Mouse (Mus musculus) T-helper 17 cell (primary cell): ENCODE results near the gene Selenom.

Experiments used
- in situ Hi-C, 2 experiments: fragments of 300-600 bp; cut with MboI, MseI; formaldehyde crosslinking; loops; 1 replicate in 1 of 2; 2 replicates in 1 of 2; pipeline ENCODE4 v1.15.1; 2025; ENCODE audit warnings: high pct_unique_total_duplicates in 2 of 2

Gene Selenom

DNA sequence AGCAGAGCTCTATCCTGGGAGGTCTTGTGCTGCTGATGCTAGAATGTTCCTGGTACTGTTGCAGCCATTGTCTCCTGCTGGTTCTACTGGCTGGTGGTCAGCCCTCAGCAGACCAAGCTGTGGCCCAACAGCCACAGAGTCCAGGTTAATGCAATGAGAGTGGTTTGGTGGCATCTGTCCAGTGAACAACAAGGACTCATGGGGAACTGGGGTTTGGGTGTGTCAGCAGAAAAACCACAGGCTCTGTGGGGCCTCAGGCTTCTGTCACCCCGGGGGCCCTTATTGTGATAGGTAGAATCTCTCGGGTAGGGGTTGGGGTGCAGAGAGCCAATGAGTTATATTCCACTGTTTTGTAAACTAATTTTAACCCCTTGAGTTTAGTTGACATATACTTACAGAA is 4.2 kb upstream of the Selenom start:
- in situ Hi-C loops, result loop anchor here in 1 of 2 experiments (5.0 kb wide), 1 partner anchor 38 kb away; no protein-coding TSS in a partner anchor

DNA sequence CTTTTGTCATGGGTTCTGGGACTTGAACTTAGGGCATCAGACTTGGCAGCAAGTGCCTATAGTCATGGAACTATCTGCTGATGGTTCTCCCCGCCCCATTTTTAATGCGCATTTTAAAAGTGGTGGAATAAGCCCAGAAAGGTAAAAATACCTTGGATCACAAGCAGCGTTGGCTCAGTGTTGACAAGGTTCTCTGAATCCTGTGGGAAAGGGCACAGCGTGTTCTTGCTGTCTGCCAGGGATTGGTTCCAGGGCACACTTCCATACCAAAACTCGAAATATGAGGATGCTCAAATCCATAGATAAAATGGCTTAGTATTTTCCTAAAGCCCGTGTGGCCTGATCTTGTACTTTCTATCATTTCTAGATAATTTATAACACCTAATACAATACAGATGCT is 1.2 kb upstream of the Selenom start:
- in situ Hi-C loops, result loop anchor here in 1 of 2 experiments (5.0 kb wide), 1 partner anchor 41 kb away; no protein-coding TSS in a partner anchor

DNA sequence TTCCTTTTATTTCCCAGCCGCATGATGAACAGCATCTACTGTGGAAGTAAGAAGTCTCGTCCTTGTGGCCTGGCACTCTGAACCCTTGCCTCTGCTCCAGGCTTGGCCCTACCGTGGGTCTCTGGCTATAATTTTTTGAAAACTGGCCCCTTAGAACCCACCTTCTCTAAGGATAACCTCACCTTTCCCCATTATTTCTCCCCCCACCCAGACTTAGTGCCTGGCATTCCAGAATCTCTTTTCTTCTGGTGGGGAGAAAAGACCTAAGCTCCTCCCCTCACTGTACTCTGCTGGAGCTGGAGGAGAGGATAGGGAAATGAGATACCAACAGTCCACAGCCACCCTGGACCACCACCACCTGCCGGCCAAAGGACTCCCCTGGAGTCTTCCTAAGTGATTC is 732 bp downstream of the Selenom start:
- in situ Hi-C loops, result loop anchor here in 1 of 2 experiments (5.0 kb wide), 1 partner anchor 43 kb away; no protein-coding TSS in a partner anchor

DNA sequence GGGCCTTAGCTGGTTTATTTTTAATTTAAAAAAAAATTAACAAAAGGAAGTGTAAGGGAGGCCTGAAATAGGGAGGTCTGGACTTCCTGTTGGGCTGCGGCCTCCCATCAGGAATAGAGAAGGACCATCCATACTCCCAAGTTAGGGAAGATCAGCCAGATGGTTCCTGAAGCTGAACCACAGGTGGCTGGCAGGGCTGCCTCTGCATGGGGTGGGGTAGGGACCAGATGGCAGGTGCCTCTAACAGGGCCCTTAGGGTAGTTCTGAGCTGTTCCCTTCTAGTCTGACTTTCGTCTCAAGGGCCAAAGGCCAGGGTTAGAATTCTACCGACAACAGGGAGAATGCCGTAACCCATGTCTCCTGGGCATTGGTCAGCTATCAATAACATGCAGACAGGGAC is 1.2 kb downstream of the Selenom start:
- in situ Hi-C loops, result loop anchor here in 1 of 2 experiments (5.0 kb wide), 1 partner anchor 43 kb away; no protein-coding TSS in a partner anchor

DNA sequence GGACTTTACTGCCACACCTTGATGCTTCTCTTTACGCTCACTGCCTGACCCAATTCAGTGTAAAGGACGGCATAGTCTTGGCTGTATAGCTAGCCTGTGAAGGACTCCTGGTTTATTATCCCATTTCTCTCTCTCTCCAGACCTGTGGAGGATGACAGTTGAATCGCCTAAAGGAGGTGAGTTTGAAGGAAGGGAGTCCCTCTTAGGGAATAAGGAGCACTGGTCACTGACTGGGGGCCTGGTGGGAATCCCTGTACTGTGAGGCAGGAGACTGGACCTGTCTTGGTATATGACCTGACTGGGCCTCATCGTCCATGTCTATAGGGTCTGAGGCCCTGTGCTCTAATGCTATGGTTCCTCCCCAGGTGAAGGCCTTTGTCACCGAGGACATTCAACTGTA is 1.6 kb downstream of the Selenom start:
- in situ Hi-C loops, result loop anchor here in 1 of 2 experiments (5.0 kb wide), 1 partner anchor 44 kb away; no protein-coding TSS in a partner anchor

DNA sequence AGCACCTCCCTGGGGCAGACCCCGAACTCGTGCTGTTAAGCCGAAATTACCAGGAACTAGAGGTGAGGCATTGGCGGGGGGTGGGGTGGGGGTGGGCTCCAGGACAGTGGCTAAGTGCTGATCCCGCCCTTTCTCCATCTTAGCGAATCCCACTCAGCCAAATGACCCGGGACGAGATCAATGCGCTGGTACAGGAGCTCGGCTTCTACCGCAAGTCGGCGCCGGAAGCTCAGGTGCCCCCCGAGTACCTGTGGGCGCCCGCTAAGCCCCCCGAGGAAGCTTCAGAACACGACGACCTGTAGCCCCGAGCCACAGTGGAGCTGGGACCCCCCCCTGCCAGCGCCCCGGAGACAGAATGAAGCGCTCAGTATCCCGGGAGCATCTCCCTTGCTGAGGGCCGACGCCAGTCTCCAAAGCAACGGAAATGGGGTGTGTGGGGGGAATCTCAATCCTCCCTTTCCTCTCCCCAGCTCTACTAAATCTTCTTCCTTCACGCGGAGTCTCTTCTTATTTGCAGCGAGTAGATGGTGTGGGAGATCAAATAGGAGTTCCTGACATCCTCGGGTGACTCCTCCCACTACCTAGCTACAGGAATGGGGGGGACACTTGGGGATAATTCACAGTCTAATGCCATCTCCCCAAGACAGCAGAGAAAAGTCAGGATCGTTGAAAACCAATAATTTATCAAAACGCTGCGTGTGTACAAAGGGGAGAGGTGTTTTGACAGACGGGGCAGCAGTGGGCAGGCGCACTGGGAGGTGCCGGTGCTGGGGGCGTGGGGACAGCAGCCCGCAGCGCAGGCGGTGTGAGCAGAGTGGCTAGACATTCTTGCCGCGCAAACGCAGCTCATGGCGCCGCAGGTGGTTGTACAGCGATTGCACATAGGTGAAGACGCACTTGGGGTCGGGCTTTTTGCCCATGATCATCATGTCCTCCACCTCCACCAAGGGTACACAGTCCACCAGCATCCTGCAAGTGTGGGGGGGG is 2.7 kb downstream of the Selenom start:
- in situ Hi-C loops, result loop anchor here in 1 of 2 experiments (5.0 kb wide), 1 partner anchor 45 kb away; no protein-coding TSS in a partner anchor

DNA sequence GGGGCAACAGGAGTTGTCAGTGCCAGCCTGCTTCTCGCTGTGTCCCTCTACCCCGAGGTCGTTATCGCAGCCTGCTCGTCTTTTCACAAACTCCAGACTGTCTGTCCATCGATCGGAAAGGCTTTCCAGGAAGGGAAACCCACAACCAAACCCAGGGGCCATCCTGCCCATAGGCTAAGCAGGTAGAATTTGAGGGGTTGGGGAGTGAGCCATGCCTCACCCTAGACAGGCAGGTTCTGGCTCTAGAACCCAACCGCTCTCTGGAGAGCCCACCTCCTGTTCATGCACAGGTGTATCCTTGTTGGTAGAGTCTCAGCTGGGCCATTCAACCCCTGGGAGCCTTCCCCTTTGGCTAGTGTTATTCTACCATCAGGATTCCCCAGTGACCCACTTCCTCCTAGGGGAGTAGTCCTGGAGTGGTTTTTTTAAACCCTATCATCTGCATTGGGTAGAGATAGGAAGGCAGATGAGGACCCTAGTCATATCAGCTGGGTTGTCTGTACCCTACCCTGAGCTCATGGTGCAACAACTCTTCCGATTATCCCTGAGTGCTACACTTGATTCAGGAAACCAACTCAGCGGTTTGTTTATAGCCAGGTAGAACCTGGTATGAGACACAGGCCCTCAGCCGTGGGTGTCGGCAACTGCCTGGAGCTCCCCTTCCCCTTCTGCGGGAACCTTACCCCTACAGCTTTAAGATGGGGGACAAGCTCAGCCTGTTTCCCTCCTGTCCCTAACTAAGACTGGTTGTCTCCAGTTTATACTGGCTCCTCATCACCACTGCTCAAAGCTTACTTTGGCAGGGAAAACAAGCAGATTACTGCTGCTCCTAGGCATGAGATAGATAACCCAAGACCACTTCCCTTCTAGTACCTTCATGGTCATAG is 3.6 kb downstream of the Selenom start:
- in situ Hi-C loops, result loop anchor here in 1 of 2 experiments (5.0 kb wide), 1 partner anchor 46 kb away; no protein-coding TSS in a partner anchor

DNA sequence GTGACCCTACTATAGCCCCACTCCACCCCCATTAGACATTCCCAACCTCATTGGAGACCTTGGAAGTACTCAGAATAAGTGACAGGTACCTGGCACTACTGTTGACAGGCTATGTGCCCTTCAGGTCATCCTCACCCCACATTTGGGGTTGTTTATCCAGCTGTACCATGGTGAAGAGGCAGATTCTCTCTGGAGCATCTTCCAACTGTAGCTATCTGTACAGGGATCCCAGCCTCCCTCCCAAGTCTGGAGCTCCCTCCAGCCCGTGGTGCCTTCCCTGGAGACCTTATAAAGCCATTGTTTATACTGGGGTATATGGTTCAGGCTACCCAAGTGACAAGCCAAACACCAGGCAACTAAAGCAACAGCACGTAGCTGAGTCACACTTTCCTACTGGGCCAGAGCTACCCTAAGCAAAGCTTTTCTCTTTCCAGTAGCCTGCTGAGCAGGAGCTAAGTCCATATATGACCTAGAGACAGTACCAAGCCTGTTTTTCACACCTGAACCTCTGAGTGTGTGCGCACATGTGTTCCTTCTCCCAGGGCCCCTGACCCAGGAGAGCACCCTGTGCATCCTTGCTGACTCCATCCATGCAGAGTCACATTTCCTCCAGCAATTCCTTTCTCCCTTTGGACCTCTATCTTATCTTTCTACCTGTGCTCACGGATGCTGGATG is 4.7 kb downstream of the Selenom start:
- in situ Hi-C loops, result loop anchor here in 1 of 2 experiments (5.0 kb wide), 1 partner anchor 47 kb away; no protein-coding TSS in a partner anchor

DNA sequence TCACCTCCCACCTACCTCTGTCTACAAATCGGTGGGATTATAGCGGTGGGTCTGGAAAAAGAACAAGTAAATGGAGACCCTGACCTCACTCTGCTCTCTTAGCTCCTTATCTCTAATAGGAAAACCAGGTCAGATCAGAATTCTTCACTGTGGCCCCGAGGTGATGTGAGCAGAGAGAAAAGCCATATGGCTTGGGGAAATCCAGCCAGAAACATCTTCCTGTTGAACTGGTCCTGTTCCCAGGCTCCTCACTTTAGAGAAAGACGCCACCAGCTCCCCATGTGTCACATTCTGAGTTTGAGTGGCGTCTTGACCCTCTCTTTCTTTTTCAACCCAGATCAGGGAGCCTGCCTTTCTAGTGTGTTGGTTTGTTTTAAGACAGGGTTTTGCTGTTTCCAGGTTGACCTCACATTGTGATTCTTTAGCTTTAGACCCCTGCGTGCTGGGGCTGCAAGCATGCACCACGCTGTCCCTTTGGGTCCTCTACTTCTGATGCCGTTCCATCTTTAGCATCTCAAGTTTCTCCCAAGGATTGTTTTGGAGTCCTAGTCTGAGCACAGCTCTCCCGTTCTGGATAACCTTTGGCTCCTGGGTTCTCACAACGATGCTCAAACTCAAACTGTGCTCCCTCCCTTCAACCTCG is 5.4 kb downstream of the Selenom start:
- in situ Hi-C loops, result loop anchor here in 1 of 2 experiments (5.0 kb wide), 1 partner anchor 48 kb away; no protein-coding TSS in a partner anchor

DNA sequence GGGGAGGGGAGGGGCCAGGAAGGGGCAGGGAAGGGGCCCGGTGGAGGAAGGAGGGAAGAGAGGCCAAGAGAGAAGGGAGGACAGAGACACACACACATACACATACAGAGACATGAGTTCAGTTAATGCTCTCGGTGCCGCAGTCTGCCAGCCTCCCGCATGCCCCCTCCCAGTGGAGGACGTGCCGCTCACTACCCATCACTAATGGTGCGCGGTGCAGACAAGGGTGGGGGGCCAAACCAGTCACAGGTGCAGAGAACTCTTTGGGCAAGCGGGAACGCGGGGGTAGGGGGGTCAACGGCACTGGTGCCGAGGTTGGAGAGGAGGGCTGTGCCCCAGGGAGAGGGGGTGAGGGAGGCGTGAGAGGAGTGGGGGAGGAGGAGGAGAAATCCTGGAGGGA is 6.4 kb downstream of the Selenom start:
- in situ Hi-C loops, result no loop called here

DNA sequence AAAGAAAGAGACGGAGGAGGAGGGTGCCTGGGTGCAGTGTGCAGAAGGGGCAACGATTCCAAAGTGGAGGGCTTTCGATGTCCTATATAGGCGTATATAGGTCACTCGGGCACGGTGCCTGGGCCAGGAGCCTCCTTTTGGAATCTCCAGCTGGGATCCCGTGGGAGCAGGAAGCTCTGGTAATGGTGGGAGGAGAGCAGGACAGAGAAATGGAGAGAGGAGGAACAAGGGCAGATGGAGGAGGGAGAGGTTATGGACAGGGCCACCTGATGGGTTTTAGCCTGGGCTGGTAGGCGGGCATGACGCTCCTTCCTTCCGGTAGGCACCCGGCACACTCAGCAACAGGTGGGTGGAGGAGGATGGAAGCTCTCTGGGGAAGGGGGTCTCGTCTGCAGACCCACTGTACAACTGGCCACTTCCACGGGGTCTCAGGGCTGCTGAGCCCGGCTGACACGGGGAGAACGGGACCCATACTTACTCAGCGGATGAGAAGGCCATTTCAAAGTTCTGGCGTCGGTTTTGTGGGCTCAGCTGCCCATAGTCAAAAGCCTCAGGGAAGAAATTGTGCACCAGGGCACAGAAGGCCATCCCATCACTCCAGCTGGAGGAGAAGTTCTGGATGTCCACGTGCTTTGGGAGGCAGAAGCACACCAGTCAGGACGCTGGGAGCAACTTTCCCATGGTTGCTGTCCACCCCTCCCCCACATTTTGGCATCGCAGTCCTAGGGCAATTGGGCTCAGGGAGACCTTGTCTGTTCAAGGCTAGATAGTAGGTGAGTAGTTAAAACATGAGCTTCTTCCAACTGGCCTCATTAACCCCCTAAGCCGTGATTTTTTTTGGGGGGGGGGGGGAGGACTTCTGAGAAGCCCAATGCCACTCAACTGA is 7.1 kb downstream of the Selenom start:
- in situ Hi-C loops, result no loop called here

DNA sequence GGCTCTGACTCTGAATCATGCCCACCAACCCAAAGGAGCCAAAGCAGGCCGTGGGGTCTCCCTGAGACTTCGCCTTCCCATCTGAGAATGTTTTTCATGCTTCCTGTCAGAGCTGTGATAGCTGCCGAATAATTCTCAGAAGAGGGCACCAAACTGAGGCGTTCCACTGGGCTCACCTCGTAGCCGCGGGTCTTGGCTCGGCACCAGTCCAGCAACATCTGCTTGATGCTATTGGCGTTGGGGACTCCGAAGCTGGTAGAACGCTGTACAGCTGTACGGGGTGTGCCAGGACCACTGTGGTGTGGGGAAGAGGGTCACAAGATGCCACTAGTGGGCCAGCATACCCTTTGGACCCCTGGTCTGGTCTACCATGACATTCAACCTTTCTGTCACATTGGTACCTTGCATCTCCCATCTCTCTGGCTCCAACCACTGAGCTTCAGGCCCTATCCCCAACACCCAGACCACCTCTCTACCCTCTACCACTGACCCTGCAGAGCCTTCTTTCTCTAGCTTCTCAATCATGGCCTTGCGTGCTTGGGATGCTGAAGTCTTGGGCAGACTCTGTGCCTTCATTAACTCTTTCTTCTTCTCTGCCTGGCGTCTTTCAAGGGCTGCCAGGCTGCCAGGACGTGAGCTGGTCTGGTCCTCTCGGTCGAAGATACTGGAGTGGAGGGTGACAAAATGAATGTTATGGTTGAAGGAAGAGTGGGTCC is 8.0 kb downstream of the Selenom start:
- in situ Hi-C loops, result no loop called here

DNA sequence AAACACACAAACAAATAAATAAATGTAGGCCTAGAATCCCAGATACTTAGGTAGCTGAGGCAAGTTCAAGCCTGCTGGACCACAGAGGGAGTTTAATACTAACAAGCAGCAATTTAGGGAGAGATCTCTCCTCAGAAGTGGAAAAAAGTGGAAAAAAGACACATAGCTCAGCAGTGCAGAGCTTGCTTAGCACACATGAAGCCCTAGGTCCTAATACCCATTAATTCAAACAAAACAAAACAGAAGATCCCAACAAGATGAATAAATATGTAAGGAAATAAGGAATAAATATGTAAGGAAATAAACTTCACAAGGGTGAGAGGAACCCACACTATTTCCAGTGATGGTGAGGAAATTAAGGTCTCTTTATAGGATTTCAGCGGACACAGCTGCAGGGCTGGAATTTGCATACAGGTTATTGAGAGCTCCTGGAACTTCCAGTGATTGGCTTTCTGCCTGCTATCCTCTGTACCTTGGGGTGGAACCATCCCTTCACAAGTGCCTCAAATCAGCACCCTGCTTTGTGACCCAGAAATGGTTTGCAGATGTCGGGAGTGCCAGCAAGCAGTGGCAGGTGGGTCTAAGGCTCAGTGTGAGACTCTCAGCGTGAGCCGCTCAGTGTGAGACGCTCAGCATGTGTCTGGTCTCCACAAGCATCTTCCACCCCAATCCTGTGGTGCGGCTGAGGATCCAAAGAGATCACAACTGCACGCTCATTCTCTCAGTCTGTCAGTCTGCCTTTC is 9.5 kb downstream of the Selenom start:
- in situ Hi-C loops, result no loop called here

DNA sequence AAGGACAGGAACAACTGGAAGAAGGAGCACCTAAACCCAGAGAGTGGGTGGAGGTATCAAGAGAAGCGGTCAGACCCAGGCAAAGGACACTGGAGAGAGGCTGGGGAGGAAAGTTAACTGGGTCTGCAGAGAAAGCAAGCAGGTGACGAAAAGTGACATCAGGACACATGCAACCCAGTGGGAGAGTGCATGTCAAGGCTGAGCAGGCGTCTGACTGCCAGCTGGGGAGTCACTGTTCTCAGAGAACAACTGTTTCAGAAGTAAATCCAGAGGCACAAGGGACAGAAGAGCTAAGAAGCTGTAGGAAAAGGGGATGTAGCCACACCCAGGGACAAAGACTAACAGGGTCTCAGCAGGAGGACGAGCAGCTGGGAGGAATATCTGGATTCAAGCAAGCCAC is 11.1 kb downstream of the Selenom start:
- in situ Hi-C loops, result no loop called here

DNA sequence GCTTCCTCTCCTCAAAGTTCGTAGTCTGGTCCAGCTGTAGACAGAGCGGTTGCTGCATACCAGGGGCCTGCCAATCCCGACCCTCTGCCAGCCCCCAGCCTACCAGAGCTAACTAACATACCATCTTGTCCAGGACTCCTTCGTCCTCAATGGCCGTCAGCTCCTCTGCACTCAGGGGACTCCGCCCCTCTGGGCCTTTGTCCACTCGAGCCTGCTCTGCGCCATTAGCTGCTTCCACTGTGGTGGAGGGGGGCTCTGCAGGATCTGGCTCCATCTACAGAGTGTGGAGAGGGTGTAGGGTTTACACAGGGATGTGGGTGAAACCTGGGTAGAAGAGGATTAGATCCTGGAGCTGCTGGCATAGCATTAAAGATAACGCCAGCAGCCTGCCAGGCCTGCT is 11.7 kb downstream of the Selenom start:
- in situ Hi-C loops, result no loop called here

DNA sequence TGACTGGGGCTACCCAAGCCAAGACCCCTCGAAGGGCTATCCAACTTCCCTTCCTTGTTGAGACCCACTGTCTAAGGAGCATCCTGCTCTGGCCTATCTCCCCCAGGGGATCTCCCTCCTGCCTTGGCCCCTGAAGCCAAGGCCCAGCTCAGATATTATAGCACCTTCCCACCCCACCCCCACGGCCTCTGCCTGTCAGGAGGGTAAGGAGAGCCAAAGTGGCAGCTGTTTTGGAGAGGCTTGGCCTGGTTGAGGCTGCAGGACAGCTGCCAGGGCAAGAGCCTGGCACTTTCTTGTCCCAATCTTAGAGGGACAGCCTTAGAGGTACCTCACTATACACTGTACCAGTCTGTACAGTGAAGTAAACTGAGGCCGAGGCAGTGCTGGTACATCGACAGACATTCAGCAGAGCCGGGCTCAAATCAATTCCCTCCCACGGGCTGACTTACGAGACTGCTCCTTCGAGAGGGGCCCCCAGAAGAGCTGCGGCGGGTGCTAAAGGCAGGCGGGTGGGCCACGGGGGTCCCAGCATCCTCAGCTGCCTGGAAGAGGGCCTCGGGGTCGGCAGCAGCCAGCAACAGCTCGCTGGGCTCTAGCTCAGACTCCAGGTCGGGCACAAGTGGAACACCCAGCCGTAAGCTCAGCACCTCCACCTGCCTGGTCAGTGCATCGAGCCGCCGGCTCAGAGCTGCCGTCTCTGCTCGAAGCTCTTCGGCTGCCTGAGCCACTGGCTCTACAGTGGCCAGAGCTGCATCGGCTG is 12.7 kb downstream of the Selenom start:
- in situ Hi-C loops, result no loop called here

DNA sequence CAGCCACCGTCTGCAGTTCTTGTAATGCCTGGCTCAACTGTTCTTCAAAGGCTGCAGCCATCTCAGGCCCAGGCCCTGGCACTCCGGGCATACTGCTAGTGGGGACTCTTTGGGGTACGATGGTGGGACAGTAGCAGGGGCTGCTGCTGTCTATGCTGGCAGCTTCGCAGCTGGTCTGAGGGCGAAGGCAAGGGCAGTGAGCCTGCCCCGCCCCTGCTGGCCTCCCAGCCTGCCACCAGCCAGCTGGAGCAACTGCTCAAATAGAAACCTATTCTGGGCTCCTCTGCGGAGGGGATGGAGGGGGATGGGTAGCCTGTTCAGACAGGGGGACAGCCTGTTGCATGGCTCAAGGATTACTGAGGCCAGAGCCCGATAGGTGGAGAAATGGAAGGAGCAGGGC is 13.3 kb downstream of the Selenom start:
- in situ Hi-C loops, result no loop called here
